Mouse (Mus musculus) gastrocnemius, adult 2 months (tissue): ENCODE measurements around the gene Nfs1. TPM values are rescaled to one million over a fixed set of nuclear protein-coding genes. Genes with fewer than 3 reads are reported as not detected.
"Not testable (repeated sequence)": the region's sequence is repeated elsewhere in the genome, so short reads cannot be mapped to it uniquely, and the experiment has no call there.

ENCODE experiments used
- DNase-seq: peaks from one replicate; pipeline ENCODE4 v3.0.0; 2022
- H3K27ac ChIP-seq: fragments of 200-600 bp; 2 replicates; pipeline ENCODE4 v1.8.1; 2022; ENCODE audit warnings: mild to moderate bottlenecking
- H3K4me3 ChIP-seq: fragments of 200-600 bp; 2 replicates; pipeline ENCODE4 v1.8.1; 2022; ENCODE audit warnings: mild to moderate bottlenecking, moderate library complexity
- CTCF ChIP-seq: fragments of 200-600 bp; IDR thresholded peaks from 2 replicates; pipeline ENCODE4 v1.8.1; 2022; ENCODE audit warnings: antibody characterized with exemption, mild to moderate bottlenecking, moderate library complexity
- intact Hi-C: fragments of 180-260 bp; cut with DNase I; formaldehyde crosslinking; loops from one replicate; pipeline ENCODE4 v1.15.1; 2025
- long read RNA-seq, 2 experiments: library from polyadenylated mRNA; stranded (forward); transcript quantifications; one replicate each; pipeline ENCODE4 v2.0.0; 2021
- total RNA-seq, 2 experiments: library from RNA; stranded (reverse); gene quantifications; 2 replicates each; pipeline ENCODE4 v1.2.3; 2021

The Nfs1 gene
- 10 to 100 TPM; 75.3 to 83.5 TPM for total RNA-seq
- long read RNA-seq, experiment 1, transcript Nfs1-201 (13 exons, 2,051 nt): major isoform, 175 of 192 reads
- long read RNA-seq, experiment 1, partial matches to known transcripts: 5 of 192 reads
- long read RNA-seq, experiment 1, other reads (novel, unspliced or antisense): 12 of 192 reads
- long read RNA-seq, experiment 2, transcript Nfs1-201 (13 exons, 2,051 nt): major isoform, 189 of 210 reads
- long read RNA-seq, experiment 2, partial matches to known transcripts: 4 of 210 reads
- long read RNA-seq, experiment 2, other reads (novel, unspliced or antisense): 17 of 210 reads

DNA sequence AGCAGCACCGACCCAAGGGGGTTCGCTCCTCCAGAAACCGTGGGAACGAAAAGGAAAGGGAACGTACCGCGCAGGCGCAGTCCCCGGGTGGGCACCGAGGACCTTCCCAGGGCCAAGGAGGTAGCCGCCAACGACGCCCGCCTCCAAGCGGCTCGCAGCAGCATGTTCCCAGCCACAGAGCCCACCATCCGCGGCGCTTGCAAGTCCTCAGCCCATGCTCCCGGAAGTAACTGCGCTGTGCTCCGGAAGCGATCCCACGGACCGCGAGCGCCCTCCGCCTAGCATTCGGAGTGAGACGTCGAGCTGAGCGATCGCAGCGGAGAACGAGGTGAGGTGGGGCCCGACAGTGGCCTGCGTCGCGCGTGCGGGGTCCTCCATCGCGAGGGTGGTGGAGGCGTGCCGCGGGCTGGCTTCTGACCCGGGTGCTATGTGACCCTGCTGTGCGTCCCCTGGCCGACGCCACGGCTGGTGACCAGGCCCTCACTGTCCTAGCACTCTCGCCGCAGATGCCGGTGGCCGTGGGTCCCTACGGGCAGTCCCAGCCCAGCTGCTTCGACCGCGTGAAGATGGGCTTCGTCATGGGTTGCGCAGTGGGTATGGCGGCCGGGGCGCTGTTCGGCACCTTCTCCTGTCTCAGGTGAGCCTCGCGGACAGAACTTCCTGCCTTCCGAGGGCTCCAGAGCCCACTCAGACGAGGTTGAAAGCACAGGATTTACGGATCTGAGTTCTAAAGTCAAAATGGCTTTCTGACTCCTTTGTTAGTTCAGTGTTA, at the start of gene Nfs1, which contains the start of gene Romo1:
TSS of gene Nfs1 (minus strand) at position 234 of the 772 bp plus-strand sequence.
TSS of gene Romo1 (plus strand) at position 87 of the 772 bp plus-strand sequence.
- Histone ChIP-seq H3K4me3 (peak within 1 kb of the TSS; percentile 93), H3K27ac (peak within 1 kb of the TSS; percentile 93)
- peak; percentile 53 for TF ChIP-seq CTCF
- intact Hi-C loops: loop anchor here (5.0 kb wide), 1 partner anchor 182 kb away; no protein-coding TSS in a partner anchor
- peak; percentile 95 for DNase-seq

DNA sequence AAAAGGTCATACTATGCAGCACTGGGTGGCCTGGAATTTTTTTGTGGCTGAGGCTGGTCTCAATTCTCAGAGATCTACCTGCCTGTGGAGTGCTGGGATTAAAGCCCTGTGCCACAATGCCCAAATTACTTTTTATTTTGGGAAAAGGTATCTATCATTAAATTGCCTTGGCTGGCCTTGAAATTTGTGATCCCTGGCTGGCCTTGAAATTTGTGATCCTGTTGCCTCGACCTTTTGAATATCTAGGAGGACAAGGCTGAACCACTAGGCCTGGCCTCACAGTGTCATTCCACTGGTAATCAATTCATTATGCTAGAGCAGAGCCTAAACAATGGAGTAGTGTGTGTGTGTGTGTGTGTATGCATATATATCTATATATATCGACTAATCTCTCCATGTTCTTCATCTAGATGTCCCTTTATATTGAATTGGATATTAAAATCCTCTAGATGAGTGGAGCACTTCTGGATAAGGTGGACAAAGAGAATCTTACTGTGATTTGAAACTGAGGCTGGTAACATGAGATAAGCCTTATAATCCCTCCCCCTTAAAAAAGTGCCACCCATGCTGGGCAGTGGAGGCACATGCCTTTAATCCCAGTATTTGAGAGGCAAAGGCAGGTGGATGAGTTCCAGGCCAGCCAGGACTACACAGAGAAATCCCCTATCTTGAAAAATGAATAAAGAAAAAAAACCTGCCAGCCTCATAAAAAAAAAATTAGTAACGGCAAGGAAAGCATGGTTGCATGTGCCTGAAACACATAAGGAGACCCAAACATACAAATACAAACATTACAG, 49.3 kb upstream of the Nfs1 start:
- intact Hi-C loops: no loop called here
- no peak overlapping the region for H3K27ac ChIP-seq
- no peak for TF ChIP-seq CTCF
- no peak overlapping the region for H3K4me3 ChIP-seq
- no peak for DNase-seq

DNA sequence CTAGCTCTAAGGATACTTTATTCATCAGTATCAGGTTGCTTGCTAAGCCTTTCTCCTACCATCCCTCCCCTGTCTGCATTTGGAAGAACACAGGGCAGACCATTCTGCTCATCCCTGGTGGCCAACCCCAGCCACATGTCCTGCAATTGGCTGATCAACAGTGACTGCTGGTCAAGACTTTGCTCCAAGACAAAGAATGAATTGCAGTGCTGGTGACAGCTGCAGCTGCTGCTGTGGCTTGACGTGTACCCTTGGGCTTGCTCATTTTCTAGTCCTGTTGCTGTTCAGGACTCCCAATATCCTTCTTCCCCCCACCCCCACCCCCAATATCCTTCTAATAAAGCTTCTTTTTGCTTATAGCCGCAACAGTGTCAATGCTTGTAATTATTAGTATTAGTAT, 48.1 kb upstream of the Nfs1 start:
- no peak for DNase-seq
- Histone ChIP-seq H3K4me3 (no peak overlapping the region), H3K27ac (no peak overlapping the region)
- no peak for TF ChIP-seq CTCF
- intact Hi-C loops: no loop called here

DNA sequence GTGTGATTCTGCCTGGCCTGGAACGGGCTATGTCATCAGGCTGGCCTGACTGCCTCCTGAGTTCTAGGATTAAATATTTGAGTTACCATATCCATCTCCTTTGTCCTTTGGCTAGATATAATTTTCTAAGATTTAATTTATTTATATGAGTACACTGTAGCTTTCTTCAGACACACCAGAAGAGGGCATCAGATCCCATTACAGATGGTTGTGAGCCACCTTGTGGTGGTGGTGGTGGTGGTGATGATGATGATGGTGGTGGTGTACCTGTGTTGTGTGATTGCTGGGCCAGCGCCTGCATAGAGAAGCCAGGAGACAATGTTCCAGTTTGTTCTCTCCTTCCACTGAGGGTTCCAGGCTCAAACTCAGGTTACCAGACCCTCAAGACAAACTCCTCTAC, 47.6 kb upstream of the Nfs1 start:
- intact Hi-C loops: no loop called here
- no peak for DNase-seq
- no peak overlapping the region for H3K27ac ChIP-seq
- H3K4me3 ChIP-seq: no peak overlapping the region
- TF ChIP-seq CTCF: peak; percentile 23; the same call in 1 of the 2 replicates

DNA sequence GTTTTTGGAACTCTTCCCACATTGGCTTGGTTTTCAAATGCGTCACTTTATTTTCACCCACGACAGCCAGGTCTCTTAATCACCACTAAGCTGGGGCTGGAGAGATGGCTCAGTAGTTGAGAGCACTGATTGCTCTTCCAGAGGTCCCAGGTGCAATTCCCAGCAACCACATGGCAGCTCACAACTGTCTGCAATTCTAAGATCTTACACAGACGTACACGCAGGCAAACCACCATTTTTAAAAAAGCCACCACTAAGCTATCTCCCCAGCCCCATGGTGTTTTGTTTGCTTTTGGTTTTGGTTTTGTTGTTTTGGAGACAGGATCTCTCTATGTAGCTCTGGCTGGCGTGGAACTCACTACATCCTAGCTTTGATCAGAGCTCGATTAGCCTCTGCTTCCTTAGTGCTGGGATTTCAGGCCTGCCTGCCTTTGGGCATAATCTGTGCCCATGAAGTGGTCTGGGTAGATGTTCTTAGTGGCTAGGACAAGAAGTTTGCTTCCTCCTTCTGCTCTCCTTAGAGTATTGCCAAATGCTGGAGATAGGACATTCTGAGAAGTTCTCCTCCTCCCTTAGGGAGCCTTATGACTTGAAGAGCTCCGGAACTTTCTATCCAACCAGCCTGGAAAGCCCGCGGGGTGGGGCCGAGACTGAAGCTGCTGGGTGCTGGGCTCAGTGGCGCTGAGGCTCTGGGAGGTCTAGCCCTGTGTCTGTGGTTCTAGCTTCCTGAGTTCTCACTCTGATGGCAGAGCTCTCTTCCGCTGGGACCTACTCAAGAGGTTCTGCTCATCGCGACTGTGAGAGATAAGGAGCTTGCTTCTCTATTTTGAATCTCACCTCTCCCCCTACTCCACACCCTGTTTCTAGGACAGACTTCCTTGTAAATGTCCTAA, 46.3 kb upstream of the Nfs1 start:
- Histone ChIP-seq H3K4me3 (no peak overlapping the region), H3K27ac (peak overlapping the region; percentile 21; the same call in 1 of the 2 replicates)
- intact Hi-C loops: no loop called here
- no peak for DNase-seq
- no peak for TF ChIP-seq CTCF

DNA sequence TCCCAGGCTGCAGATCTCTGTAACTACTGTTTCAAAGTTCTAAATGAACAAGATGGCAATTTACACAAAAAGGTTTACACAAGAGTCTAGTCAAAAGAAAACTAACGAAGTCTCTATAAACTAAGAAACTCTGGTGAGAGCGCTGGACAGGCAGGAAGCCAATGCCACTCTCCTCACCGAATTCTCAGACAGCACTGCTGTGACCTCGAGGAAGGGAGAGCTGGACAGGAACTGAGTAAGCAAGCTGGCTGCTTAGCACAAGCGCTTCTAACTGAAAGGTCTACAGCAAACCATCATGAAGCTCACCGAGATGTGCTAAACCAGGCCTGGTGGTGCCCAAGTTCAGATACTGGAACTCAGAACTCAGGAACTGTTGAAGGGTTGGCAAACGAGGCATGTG, 45.3 kb upstream of the Nfs1 start:
- H3K27ac ChIP-seq, intact Hi-C loops, H3K4me3 ChIP-seq, DNase-seq: not testable (repeated sequence)

DNA sequence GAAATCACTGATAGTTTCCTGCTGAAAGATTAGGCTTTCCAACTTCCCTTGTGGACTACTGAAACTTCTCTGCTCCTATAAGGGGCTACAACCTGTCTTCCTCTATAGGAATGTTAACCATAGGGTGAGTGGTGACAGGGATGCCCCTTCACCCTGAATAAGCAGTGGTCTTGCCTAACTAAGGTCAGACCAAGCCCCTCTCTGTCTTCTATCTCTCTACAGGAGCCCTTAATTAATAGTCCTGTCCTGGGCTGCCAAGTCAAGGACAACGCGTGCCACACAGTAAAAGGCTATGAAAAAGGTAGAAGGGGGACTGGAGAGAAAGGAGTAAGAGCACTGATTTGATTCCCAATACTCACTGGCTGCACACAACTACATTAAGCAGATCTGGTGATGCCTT, 37.6 kb upstream of the Nfs1 start:
- DNase-seq: no peak
- Histone ChIP-seq H3K4me3 (peak overlapping the region; percentile 94), H3K27ac (peak overlapping the region; percentile 96)
- intact Hi-C loops: loop anchor here (2.0 kb wide), 2 partner anchors 15 to 97 kb away; partner anchors contain the start of gene Phf20
- TF ChIP-seq CTCF: no peak

DNA sequence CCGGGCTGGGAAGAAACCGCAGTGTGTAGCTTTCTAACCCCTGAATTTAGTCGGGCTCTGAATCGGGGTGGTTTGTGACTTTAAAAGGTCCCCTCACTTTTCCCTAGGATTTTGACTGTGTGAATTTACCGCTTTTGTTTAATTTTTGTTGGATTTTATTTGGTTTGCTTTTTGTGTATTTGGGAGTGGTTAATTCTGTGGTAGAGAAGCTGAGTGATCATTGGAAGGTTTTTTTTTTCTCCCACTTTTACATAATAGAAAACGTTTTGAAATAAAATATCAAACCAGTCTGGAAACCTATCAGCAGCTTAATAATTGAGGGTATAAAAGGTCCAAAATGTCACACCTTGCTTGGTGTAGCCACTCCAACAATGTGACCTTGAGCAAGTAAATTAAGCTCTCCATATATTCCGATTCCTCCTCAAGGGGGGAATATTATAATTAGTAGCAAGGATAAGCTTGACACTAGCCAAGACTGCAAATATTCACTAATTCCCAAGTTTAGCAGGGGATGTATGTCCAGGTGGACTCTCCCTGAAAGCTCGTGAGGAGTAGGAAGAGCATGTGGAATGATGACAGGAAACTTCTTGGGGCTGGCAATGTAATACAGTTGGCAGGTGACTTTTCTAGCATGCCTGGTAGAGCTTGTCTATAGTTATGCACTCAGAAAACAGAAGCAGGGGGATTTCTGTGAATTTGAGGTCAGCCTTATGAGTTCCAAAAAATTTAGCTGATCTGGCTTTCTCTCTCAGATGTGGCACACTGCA, 37.0 kb upstream of the Nfs1 start:
- H3K27ac ChIP-seq: peak overlapping the region; percentile 96
- no peak for DNase-seq
- peak overlapping the region; percentile 94 for H3K4me3 ChIP-seq
- no peak for TF ChIP-seq CTCF
- intact Hi-C loops: loop anchor here (2.0 kb wide), 2 partner anchors 16 to 98 kb away; partner anchors contain the start of gene Phf20

DNA sequence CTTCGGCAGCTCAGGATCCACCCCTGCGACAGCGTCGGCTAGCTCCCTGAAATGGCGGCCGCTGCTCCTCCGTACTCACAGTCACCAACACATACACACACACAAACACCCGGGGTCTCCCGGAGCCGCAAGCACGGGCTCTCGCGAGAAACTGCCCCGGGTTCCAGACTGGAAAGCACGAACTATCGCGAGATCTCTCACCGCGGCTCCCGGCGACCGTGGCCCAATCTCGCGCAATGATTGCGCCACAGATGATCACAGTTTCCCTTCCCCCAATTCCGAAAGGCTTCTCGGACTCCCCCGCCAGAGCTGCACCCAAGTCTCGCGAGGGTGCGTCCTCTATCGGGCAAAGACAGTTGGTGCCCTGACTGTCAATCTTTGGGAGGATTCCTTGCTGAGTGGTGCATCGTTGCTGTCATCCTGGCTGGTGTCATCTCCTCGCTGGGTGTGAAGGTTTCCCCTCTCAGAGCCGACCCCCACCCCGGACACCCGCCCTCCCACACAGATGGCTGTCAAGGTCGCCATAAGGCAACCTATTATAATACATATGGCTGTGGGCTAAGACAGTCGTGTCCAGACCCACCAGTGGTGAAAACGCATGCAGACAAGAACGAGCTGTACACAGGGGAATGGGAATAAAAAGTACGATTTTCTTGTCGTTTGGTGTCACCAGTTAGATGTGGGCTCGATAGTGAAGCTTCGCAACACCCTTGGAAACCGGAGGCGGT, 36.3 kb upstream of the Nfs1 start, which contains the start of gene Rbm39:
TSS of gene Rbm39 (minus strand) at position 145 of the 728 bp plus-strand sequence.
- DNase-seq: peak; percentile 99
- peak within 1 kb of the TSS; percentile 94 for H3K4me3 ChIP-seq
- H3K27ac ChIP-seq: peak within 1 kb of the TSS; percentile 96
- TF ChIP-seq CTCF: peak; percentile 48
- intact Hi-C loops: loop anchor here (2.0 kb wide), 2 partner anchors 17 to 99 kb away; partner anchors contain the start of gene Phf20

DNA sequence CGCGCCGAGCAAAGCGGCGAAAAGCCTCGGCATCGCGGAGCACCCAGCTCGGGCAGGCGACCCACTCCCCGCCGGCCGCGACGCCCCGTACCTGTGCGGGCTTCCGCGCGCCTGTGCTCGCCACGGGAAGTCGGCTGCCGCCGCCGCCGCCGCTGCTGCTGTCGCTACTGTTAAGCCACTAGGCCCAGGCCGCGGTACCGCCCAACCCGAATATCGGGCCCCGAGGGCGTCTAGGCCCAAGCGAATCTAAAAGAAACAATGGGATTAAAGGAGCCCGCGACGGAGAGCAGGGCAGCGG, 35.8 kb upstream of the Nfs1 start:
- peak overlapping the region; percentile 96 for H3K27ac ChIP-seq
- peak overlapping the region; percentile 94 for H3K4me3 ChIP-seq
- no peak for TF ChIP-seq CTCF
- intact Hi-C loops: loop anchor here (2.0 to 5.0 kb wide), 3 partner anchors 17 to 99 kb away; partner anchors contain the start of gene Phf20
- DNase-seq: no peak
